8 mouse cellular contexts compared by ENCODE assay signal in genomic region chr10:78134975-78135798, GRCm38 (mm10). TPM values are rescaled to one million over a fixed set of nuclear protein-coding genes. Genes with fewer than 3 reads are reported as not detected.
A peak's percentile ranks its signal among the peaks of the same experiment; 100 is the strongest.
DNase-seq lines count a peak whose midpoint lies in the region; ATAC-seq and TF ChIP-seq lines count a peak whose summit lies in the region.

No protein-coding gene starts in this region.

- H3K9me3 ChIP-seq in forebrain, embryonic 14.5 days (replicated peaks; ENCODE audit: control insufficient read depth, low read length), result no peaks in the 10 kb centered on the region
- H3K9me3 ChIP-seq in liver, embryonic 14.5 days (ENCODE audit: control insufficient read depth, low read length), result no peaks in the 10 kb centered on the region
- no peaks in the 10 kb centered on the region for H3K9me3 ChIP-seq in neural tube, embryonic 13.5 days

- WGBS in forebrain, embryonic 14.5 days, result 12% methylated on average over 14 of the region's 14 CpGs
- WGBS in liver, embryonic 14.5 days (ENCODE audit: insufficient replicate concordance), result 9% methylated on average over 14 of the region's 14 CpGs
- WGBS in neural tube, embryonic 13.5 days, result 14% methylated on average over 14 of the region's 14 CpGs

- peak; percentile 57; the same call in 1 of the 2 replicates for ATAC-seq in forebrain, embryonic 14.5 days
- ATAC-seq in liver, embryonic 14.5 days (ENCODE audit: insufficient read depth), result peak; percentile 55
- ATAC-seq in neural tube, embryonic 13.5 days (ENCODE audit: low read depth), result peak; percentile 55; the same call in 1 of the 2 replicates

- no peak overlapping the region for H3K9ac ChIP-seq in forebrain, embryonic 14.5 days (ENCODE audit: low read length)
- H3K9ac ChIP-seq in liver, embryonic 14.5 days (replicated peaks), result no peak overlapping the region
- peak overlapping the region; percentile 34; the same call in 1 of the 2 replicates for H3K9ac ChIP-seq in neural tube, embryonic 13.5 days

- H3K4me1 ChIP-seq in forebrain, embryonic 14.5 days (ENCODE audit: control insufficient read depth, insufficient read depth, low read length), result 0 out of 2 replicates have a peak, but pooled peaks cover 4% of the 10 kb centered on the region
- H3K4me1 ChIP-seq in liver, embryonic 14.5 days (replicated peaks; ENCODE audit: control insufficient read depth in 2 of 2, insufficient read depth in 2 of 2, low read length in 1 of 2), result peaks cover 2 to 18% of the 10 kb centered on the region in 2 experiments; a peak in 3 of 4 replicates
- peaks cover 15% of the 10 kb centered on the region for H3K4me1 ChIP-seq in neural tube, embryonic 13.5 days (replicated peaks)

- TF ChIP-seq EP300 in liver, embryonic 14.5 days (IDR thresholded peaks at IDR 0.05; ENCODE audit: low read depth), result no peak

- no peaks in the 10 kb centered on the region for H3K36me3 ChIP-seq in forebrain, embryonic 14.5 days (ENCODE audit: control insufficient read depth, insufficient read depth, low read length)
- H3K36me3 ChIP-seq in liver, embryonic 14.5 days (replicated peaks; ENCODE audit: control insufficient read depth, insufficient read depth, low read depth), result no peaks in the 10 kb centered on the region
- H3K36me3 ChIP-seq in neural tube, embryonic 13.5 days, result no peaks in the 10 kb centered on the region

- TF ChIP-seq CTCF in liver, embryonic 14.5 days (IDR thresholded peaks at IDR 0.05; ENCODE audit: low read depth), result no peak

- peak overlapping the region; percentile 30 for H3K4me2 ChIP-seq in forebrain, embryonic 14.5 days (ENCODE audit: low read length)
- H3K4me2 ChIP-seq in liver, embryonic 14.5 days (ENCODE audit: low read depth), result peak overlapping the region; percentile 31; the same call in 1 of the 2 replicates
- peak overlapping the region; percentile 39 for H3K4me2 ChIP-seq in neural tube, embryonic 13.5 days

- H3K27me3 ChIP-seq in forebrain, embryonic 14.5 days (replicated peaks; ENCODE audit: control insufficient read depth, insufficient read depth, low read length), result no peaks in the 10 kb centered on the region
- no peaks in the 10 kb centered on the region for H3K27me3 ChIP-seq in liver, embryonic 14.5 days (ENCODE audit: control insufficient read depth, insufficient read depth, low read length)
- no peaks in the 10 kb centered on the region for H3K27me3 ChIP-seq in neural tube, embryonic 13.5 days

- intact Hi-C loops in gastrocnemius, postnatal 14 days (cut with DNase I; ENCODE audit: low total_unique reads), result no loop called here

- peak; percentile 30 for DNase-seq in gastrocnemius, postnatal 14 days
- DNase-seq in gastrocnemius, postnatal 10 days, result no peak
- peak; percentile 63 for DNase-seq in forebrain, embryonic 14.5 days (ENCODE audit: low spot score)
- DNase-seq in induced T-regulatory cell, adult 2 months (ENCODE audit: low read depth), result peak; percentile 72
- DNase-seq in liver, embryonic 14.5 days (ENCODE audit: low read depth in 3 of 3, low spot score in 3 of 3), result no peak
- DNase-seq in cerebellum, adult 11 months, result no peak
- no peak for DNase-seq in thymus, postnatal 4 days

- no peak overlapping the region for H3K27ac ChIP-seq in forebrain, embryonic 14.5 days (ENCODE audit: low read depth, low read length)
- H3K27ac ChIP-seq in liver, embryonic 14.5 days, result no peak overlapping the region
- H3K27ac ChIP-seq in neural tube, embryonic 13.5 days (replicated peaks), result no peak overlapping the region

- no peak overlapping the region for H3K4me3 ChIP-seq in forebrain, embryonic 14.5 days (ENCODE audit: low read depth, low read length)
- H3K4me3 ChIP-seq in liver, embryonic 14.5 days (ENCODE audit: insufficient read depth in 1 of 2, low read depth in 2 of 2, low read length in 2 of 2), result no peak overlapping the region
- no peak overlapping the region for H3K4me3 ChIP-seq in neural tube, embryonic 13.5 days

RNA-seq across cellular contexts. Expression of gene D10Jhu81e, which starts 34.4 kb away (rescaled TPM):
- total RNA-seq in gastrocnemius, postnatal 14 days (2021), result 100 to 1,000 TPM; 146 to 175 TPM
- total RNA-seq in gastrocnemius, postnatal 10 days (2021), result 100 to 1,000 TPM; 119 to 143 TPM
- 25.0 and 33.0 TPM in 2 replicates for polyA plus RNA-seq in forebrain, embryonic 14.5 days (2014; fragmentation: Nextera tagmentation; extraction: Ambion mirVana)
- polyA plus RNA-seq in liver, embryonic 14.5 days (2012; rRNA removed), result 34.1 and 39.1 TPM in 2 replicates
- 11.7 and 15.6 TPM in 2 replicates for polyA plus RNA-seq in liver, embryonic 14.5 days (2014; fragmentation: Nextera tagmentation; extraction: Ambion mirVana)
- 20.8 and 22.5 TPM in 2 replicates for polyA plus RNA-seq in neural tube, embryonic 13.5 days (2015; fragmentation: Nextera tagmentation; extraction: Ambion mirVana)

RNA-seq across cellular contexts. Expression of gene Pwp2, which starts 49.8 kb away (rescaled TPM):
- 1 to 10 TPM; 8.2 to 8.8 TPM for total RNA-seq in gastrocnemius, postnatal 14 days (2021)
- 1 to 10 TPM; 8.6 to 8.8 TPM for total RNA-seq in gastrocnemius, postnatal 10 days (2021)
- polyA plus RNA-seq in forebrain, embryonic 14.5 days (2014; fragmentation: Nextera tagmentation; extraction: Ambion mirVana), result 16.4 and 17.8 TPM in 2 replicates
- 6.1 and 7.5 TPM in 2 replicates for polyA plus RNA-seq in liver, embryonic 14.5 days (2012; rRNA removed)
- 7.2 and 9.6 TPM in 2 replicates for polyA plus RNA-seq in liver, embryonic 14.5 days (2014; fragmentation: Nextera tagmentation; extraction: Ambion mirVana)
- polyA plus RNA-seq in neural tube, embryonic 13.5 days (2015; fragmentation: Nextera tagmentation; extraction: Ambion mirVana), result 15.2 and 15.8 TPM in 2 replicates

Comparison
In these comparisons a context has a peak if more than half of its experiments do, and no peak if none do; other contexts are left out.
1. DNase-seq: peak in gastrocnemius, postnatal 14 days (single experiment), forebrain, embryonic 14.5 days (single experiment) and induced T-regulatory cell, adult 2 months (single experiment); none in gastrocnemius, postnatal 10 days (single experiment), liver, embryonic 14.5 days (0 of 3), cerebellum, adult 11 months (single experiment) and thymus, postnatal 4 days (single experiment).
2. Peak in every context shown above with its lines, with median percentiles within 50 percentile points of each other: ATAC-seq and H3K4me2 ChIP-seq.